Mouse (Mus musculus) heart, embryonic 15.5 days (tissue): ENCODE measurements around the gene Hes7. TPM values are rescaled to one million over a fixed set of nuclear protein-coding genes. Genes with fewer than 3 reads are reported as not detected.

Source experiments
- ATAC-seq: fragments of 200-750 bp; cut with Nextera tagmentation; replicated peaks from 2 replicates; pipeline ENCODE4 v1.8.0; 2017; ENCODE audit warnings: low read depth, moderate TSS enrichment; ENCODE audit not compliant: insufficient number of reproducible peaks, insufficient read depth, low FRiP score
- H3K27ac ChIP-seq: fragments of 300-500 bp; sonication (generic); 2 replicates; pipeline ENCODE4 v1.5.1; 2015; ENCODE audit warnings: mild to moderate bottlenecking, inconsistent platforms
- H3K27me3 ChIP-seq: fragments of 300-500 bp; sonication (generic); 2 replicates; pipeline ENCODE4 v1.6.1; 2015; ENCODE audit warnings: inconsistent platforms
- H3K36me3 ChIP-seq: fragments of 300-500 bp; sonication (generic); 2 replicates; pipeline ENCODE4 v1.6.1; 2015; ENCODE audit warnings: mild to moderate bottlenecking, inconsistent platforms
- H3K4me1 ChIP-seq: fragments of 300-500 bp; sonication (generic); replicated peaks from 2 replicates; pipeline ENCODE4 v1.6.1; 2015; ENCODE audit warnings: inconsistent platforms
- H3K4me2 ChIP-seq: fragments of 300-500 bp; sonication (generic); 2 replicates; pipeline ENCODE4 v1.6.1; 2015; ENCODE audit warnings: inconsistent platforms, mild to moderate bottlenecking, moderate library complexity
- H3K4me3 ChIP-seq: fragments of 300-500 bp; sonication (generic); 2 replicates; pipeline ENCODE4 v1.5.1; 2015; ENCODE audit warnings: mild to moderate bottlenecking, inconsistent platforms
- H3K9ac ChIP-seq: fragments of 300-500 bp; sonication (generic); 2 replicates; pipeline ENCODE4 v1.6.1; 2015; ENCODE audit warnings: mild to moderate bottlenecking, inconsistent platforms
- H3K9me3 ChIP-seq: fragments of 300-500 bp; sonication (generic); replicated peaks from 2 replicates; pipeline ENCODE4 v1.6.1; 2016; ENCODE audit warnings: inconsistent platforms
- WGBS: fragments of 180-500 bp; shearing (Covaris S2); methylation state at CpG from one replicate; pipeline ENCODE4 v1.1.7; 2015; ENCODE audit warnings: mixed read lengths; 5-methylcytosine and 5-hydroxymethylcytosine counted together
- polyA plus RNA-seq: library from polyadenylated mRNA; unstranded; fragments of >200 nt; fragmentation: Nextera tagmentation; extraction: Ambion mirVana; gene quantifications from 2 replicates; pipeline ENCODE4 v1.2.1, GENCODE M21; 2015

Gene Hes7
- polyA plus RNA-seq, 1 experiment from 2014 or later = 0.57 TPM

DNA sequence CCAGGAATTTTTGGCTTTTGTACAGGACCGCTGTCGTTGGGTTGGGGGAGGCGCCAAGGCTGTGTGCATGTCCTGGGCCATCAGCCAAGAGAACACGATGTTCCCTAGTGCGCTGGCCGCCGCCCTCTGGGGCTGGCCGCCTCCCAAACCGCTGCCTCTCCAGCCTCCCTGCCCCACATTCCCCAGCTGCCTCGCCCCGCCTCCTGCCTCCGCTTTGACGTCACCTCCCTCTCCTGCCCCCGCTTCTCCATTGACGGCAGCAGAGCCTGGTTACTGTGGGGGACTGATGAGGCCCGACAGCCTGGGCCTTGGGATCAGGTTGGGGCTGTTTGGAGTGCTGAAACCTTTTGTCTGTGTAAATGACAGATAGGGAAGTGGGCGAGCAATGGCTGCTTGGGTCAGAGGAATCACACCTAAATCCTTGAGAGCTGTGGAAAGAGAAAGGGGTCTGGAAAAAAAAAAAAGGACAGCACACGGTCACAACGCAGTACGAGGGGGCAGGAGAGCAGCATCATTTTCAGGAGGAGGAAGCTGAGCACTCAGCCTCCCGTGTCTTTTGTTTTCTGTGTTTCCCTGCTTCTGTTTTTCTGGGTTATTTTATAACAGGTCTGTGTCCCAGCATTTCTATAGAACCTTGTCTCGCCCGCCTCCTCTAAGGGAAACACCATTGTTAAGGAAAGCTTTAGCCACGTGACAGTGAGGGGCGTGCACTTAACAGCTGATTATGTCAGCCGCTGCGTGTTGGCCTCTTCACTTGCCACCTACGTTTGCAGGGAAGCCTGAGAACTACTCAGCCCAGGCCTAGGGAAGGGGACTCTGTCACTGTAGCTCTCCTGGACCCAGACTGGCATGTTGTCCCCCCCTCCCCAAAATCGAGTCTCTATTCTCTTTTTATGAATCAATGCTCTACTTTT, 23.0 kb upstream of the Hes7 start:
- Histone ChIP-seq H3K9me3 (no peaks in the 10 kb centered on the region), H3K4me3 (peak overlapping the region; percentile 73), H3K36me3 (peaks cover 25% of the 10 kb centered on the region), H3K27me3 (no peaks in the 10 kb centered on the region), H3K4me1 (peaks cover 56% of the 10 kb centered on the region), H3K27ac (peak overlapping the region; percentile 99), H3K4me2 (peak overlapping the region; percentile 83), H3K9ac (peak overlapping the region; percentile 86)
- peak; percentile 65 for ATAC-seq
- 2% methylated on average over 29 of the region's 29 CpGs for WGBS

DNA sequence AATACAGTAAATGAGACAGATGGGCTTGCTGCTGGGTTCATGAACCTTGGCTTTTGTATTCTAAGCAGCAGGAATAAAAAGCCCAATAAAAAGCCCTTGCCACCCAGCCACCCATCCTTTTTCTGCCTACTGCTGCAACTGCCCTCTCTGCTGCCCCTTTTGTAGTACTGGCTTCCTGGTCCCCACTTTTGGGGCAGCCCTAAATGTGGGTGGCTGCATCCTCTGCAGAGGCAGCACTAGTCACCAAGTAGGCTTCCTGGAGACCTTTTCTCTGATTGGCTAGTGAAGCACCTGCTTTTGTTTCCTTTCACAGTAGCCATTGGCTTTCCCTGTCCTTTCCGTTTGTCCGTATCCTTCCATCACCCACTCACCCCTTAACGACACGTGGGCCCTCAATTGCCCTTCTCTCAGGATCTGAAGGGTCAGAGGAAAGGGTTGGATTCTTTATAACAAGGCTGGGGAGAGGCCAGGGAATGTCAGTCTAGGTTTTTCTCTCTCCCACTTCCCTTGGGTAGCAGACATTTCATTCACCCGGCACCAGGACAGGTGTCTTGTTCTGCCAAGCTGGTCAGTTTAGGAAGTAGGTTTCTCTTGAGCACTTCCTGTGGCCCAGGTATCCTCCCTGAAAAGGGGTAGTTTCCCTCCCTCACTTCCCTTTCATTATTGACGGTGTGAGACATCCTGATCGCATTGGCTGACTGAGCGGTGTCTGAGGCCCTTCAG, 22.0 kb upstream of the Hes7 start:
- Histone ChIP-seq H3K9ac (peak overlapping the region; percentile 57), H3K4me2 (peak overlapping the region; percentile 83), H3K27me3 (no peaks in the 10 kb centered on the region), H3K4me1 (peaks cover 50% of the 10 kb centered on the region), H3K36me3 (peaks cover 29% of the 10 kb centered on the region), H3K27ac (peak overlapping the region; percentile 99), H3K9me3 (no peaks in the 10 kb centered on the region), H3K4me3 (peak overlapping the region; percentile 73)
- WGBS = 24% methylated on average over 8 of the region's 8 CpGs
- no peak for ATAC-seq

DNA sequence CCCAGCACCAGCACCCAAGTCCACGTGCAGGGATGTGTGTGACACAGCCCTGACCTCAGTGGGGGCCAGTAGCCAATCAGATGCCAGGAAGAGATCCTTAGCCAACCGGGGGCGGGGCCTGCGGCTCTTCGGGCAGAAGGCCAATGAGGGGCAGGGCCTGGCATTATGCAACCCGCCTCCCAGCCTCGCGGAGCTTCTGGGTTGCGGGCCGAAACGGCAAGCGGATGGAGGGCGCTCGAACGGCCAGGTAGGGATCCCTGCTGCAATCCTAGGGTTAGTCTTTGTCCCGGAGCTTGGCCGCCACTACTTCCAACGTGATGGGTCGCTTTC, 21.5 kb upstream of the Hes7 start:
- ATAC-seq = peak; percentile 2
- peak overlapping the region; percentile 83 for H3K4me2 ChIP-seq
- H3K36me3 ChIP-seq = peaks cover 34% of the 10 kb centered on the region
- peak overlapping the region; percentile 63 for H3K9ac ChIP-seq
- no peaks in the 10 kb centered on the region for H3K27me3 ChIP-seq
- peaks cover 48% of the 10 kb centered on the region for H3K4me1 ChIP-seq
- no peaks in the 10 kb centered on the region for H3K9me3 ChIP-seq
- H3K4me3 ChIP-seq = peak overlapping the region; percentile 73
- WGBS = 0% methylated on average over 19 of the region's 19 CpGs
- H3K27ac ChIP-seq = peak overlapping the region; percentile 99

DNA sequence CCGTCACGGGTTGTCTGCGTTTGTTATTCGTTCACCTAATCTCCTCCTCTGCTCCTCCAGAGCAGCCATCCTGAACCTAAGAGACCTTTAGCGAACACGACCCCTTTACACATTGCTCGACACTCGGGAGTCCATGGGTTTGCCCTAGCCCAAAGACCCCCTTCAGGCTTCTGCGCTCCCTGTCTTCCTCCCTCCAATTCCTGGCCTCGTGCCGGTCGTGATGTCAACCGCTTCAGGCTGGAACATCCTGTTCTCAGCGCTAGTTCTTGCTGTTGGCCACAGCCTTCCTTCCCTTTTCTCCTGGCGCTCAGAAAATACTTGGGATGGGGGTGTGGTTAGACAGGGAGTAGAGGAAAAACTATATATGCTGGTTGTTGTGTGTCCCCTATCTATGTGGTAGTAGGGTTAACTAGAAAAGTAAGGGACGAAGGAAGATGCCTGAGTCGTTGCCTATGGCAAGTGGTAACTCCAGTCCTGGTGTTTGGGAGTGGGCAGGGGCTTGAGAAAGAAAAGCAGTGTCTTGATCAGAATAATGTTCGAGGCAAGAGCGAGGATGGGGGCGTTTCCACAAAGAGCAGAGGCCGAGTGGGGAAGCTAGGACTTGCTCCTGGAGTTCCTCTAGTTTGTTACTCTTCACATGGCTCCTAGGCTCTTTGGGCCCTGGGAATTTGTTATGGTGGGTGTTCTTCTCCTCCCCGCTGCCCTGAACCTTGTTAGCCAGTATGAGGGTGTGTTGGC, 20.9 kb upstream of the Hes7 start:
- H3K27ac ChIP-seq = peak overlapping the region; percentile 99
- no peaks in the 10 kb centered on the region for H3K9me3 ChIP-seq
- no peak for ATAC-seq
- H3K36me3 ChIP-seq = peaks cover 41% of the 10 kb centered on the region
- no peaks in the 10 kb centered on the region for H3K27me3 ChIP-seq
- peak overlapping the region; percentile 73 for H3K4me3 ChIP-seq
- H3K9ac ChIP-seq = peak overlapping the region; percentile 63
- WGBS = under 1% methylated on average over 22 of the region's 22 CpGs
- peak overlapping the region; percentile 83 for H3K4me2 ChIP-seq
- peaks cover 42% of the 10 kb centered on the region for H3K4me1 ChIP-seq

DNA sequence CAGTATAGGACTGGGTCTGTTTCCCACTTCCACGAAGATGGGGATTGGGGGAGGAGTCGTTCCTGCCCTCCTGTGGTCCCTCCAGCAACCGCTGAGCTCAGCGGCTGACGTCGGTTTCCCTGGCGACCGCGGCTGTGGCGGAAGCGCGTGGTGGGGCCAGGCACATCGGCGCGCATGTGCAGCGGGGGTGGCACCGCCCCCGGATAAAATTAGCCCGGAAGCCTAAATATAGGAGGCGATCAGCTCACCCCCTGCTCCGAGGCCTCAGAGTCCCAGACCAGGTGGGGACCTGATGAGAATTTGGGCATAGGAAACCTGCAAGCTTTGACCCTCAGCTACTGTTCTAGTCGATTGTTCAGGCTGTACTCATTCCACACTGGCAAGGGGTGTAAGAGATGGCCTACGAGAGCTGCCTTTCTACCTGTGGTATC, 20.3 kb upstream of the Hes7 start:
- Histone ChIP-seq H3K4me3 (peak overlapping the region; percentile 73), H3K9me3 (no peaks in the 10 kb centered on the region), H3K27ac (peak overlapping the region; percentile 99), H3K27me3 (no peaks in the 10 kb centered on the region), H3K4me1 (peaks cover 40% of the 10 kb centered on the region), H3K4me2 (peak overlapping the region; percentile 83), H3K36me3 (peaks cover 46% of the 10 kb centered on the region), H3K9ac (peak overlapping the region; percentile 63)
- under 1% methylated on average over 23 of the region's 23 CpGs for WGBS
- ATAC-seq = peak; percentile 21

DNA sequence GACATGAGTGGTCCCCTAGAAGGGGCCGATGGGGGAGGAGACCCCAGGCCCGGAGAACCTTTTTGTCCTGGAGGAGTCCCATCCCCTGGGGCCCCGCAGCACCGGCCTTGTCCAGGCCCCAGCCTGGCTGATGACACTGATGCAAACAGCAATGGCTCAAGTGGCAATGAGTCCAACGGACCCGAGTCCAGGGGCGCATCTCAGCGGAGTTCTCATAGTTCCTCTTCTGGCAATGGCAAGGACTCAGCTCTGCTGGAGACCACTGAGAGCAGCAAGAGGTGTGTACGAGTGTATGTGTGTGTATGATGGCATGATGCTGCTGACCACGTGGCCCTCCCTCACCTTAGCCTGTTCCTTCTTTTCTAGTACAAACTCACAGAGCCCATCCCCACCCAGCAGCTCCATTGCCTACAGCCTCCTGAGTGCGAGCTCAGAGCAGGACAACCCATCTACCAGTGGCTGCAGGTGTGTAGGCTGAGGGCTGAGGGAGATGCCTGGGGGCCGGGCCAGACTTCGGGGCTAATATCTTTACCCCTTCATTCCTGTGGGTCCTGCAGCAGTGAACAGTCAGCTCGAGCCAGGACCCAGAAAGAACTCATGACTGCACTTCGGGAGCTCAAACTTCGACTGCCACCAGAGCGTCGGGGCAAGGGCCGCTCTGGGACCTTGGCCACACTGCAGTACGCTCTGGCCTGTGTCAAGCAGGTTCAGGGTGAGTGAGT, 19.4 kb upstream of the Hes7 start:
- ATAC-seq = no peak
- no peaks in the 10 kb centered on the region for H3K9me3 ChIP-seq
- H3K4me2 ChIP-seq = peak overlapping the region; percentile 83
- H3K27ac ChIP-seq = peak overlapping the region; percentile 99
- no peaks in the 10 kb centered on the region for H3K27me3 ChIP-seq
- peak overlapping the region; percentile 73 for H3K4me3 ChIP-seq
- peaks cover 40% of the 10 kb centered on the region for H3K4me1 ChIP-seq
- 85% methylated on average over 20 of the region's 20 CpGs for WGBS
- peak overlapping the region; percentile 63 for H3K9ac ChIP-seq
- H3K36me3 ChIP-seq = peaks cover 55% of the 10 kb centered on the region

DNA sequence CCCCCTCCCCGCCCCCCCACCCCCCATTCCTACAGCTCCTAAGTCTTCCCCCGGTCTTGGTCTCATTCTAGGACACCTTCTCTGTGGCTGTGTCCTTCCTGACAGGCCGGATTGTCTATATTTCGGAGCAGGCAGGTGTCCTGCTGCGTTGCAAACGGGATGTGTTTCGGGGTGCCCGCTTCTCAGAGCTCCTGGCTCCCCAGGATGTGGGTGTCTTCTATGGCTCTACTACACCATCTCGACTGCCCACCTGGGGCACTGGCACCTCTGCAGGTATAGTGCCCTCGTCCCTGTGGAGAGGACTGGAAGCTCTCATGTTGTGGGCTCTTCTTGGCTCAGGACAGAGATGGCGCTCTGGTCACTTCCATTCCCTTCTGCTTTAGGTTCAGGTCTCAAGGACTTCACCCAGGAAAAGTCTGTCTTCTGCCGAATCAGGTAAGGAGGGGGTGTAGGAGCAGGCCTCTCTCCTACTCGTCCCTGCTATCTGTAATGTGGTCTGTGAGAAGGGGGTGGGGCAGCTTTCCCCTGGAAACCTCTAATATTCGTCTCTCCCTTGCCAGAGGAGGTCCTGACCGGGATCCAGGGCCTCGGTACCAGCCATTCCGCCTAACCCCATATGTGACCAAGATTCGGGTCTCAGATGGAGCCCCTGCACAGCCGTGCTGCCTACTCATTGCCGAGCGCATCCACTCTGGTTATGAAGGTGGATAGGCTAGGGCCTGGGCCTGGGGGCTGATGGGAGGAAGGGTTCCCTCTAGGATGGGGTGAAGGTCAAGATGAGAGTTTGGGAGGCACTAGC, 18.4 kb upstream of the Hes7 start:
- H3K9me3 ChIP-seq = no peaks in the 10 kb centered on the region
- H3K4me1 ChIP-seq = peaks cover 40% of the 10 kb centered on the region
- no peak overlapping the region for H3K4me3 ChIP-seq
- no peak for ATAC-seq
- no peak overlapping the region for H3K9ac ChIP-seq
- 91% methylated on average over 21 of the region's 21 CpGs for WGBS
- peaks cover 65% of the 10 kb centered on the region for H3K36me3 ChIP-seq
- H3K27me3 ChIP-seq = no peaks in the 10 kb centered on the region
- no peak overlapping the region for H3K4me2 ChIP-seq
- no peak overlapping the region for H3K27ac ChIP-seq

DNA sequence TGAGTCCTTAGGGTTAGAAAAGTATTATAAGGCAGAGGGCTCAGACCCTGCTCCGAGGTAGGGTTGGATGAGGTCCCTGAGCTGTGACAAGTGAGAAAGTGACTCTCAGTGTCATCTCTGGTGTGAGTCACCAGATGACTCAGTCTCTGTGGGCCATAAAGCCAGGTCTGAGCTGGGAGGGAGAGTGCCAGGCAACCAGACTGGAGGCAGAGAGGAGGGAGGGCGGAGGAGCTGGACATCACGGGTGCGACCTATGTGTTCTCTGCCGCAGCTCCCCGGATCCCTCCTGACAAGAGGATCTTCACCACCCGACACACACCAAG, 17.8 kb upstream of the Hes7 start:
- H3K4me2 ChIP-seq = no peak overlapping the region
- WGBS = 83% methylated on average over 7 of the region's 7 CpGs
- H3K4me1 ChIP-seq = peaks cover 37% of the 10 kb centered on the region
- H3K36me3 ChIP-seq = peaks cover 71% of the 10 kb centered on the region
- H3K4me3 ChIP-seq = no peak overlapping the region
- no peaks in the 10 kb centered on the region for H3K9me3 ChIP-seq
- no peaks in the 10 kb centered on the region for H3K27me3 ChIP-seq
- ATAC-seq = no peak
- no peak overlapping the region for H3K27ac ChIP-seq
- no peak overlapping the region for H3K9ac ChIP-seq

DNA sequence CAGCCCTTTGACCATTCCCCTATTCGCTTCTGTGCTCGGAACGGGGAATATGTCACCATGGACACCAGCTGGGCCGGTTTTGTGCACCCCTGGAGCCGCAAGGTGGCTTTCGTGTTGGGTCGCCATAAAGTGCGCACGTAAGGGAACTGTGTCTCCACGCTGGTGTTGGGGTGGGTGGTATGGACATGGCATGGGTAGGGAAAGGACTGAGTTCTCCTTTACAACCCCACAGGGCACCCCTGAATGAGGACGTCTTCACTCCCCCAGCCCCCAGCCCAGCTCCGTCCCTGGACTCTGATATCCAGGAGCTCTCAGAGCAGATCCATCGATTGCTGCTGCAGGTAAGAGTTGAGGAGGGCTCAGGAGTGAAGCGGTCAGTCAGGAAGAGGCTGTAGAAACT, 17.1 kb upstream of the Hes7 start:
- Histone ChIP-seq H3K4me2 (no peak overlapping the region), H3K4me3 (no peak overlapping the region), H3K27ac (no peak overlapping the region), H3K27me3 (no peaks in the 10 kb centered on the region), H3K4me1 (peaks cover 30% of the 10 kb centered on the region), H3K36me3 (peaks cover 78% of the 10 kb centered on the region), H3K9ac (no peak overlapping the region), H3K9me3 (no peaks in the 10 kb centered on the region)
- WGBS = 96% methylated on average over 14 of the region's 14 CpGs
- no peak for ATAC-seq
